Mouse (Mus musculus) midbrain, embryonic 10.5 days (tissue): Measurements from ENCODE around the gene Alpi. TPM values are rescaled to one million over a fixed set of nuclear protein-coding genes. Genes with fewer than 3 reads are reported as not detected.

Source experiments
- DNase-seq: peaks from one replicate; pipeline ENCODE4 v3.0.0-alpha.2; 2017; ENCODE audit warnings: low spot score
- H3K27ac ChIP-seq: fragments of 300-500 bp; sonication (generic); replicated peaks from 2 replicates; pipeline ENCODE4 v1.5.1; 2016; ENCODE audit warnings: mild to moderate bottlenecking
- H3K27me3 ChIP-seq: fragments of 300-500 bp; sonication (generic); 2 replicates; pipeline ENCODE4 v1.6.1; 2016; ENCODE audit warnings: low read depth, mild to moderate bottlenecking; ENCODE audit not compliant: poor library complexity, severe bottlenecking
- H3K36me3 ChIP-seq: fragments of 300-500 bp; sonication (generic); 2 replicates; pipeline ENCODE4 v1.6.1; 2016; ENCODE audit warnings: mild to moderate bottlenecking, moderate library complexity
- H3K4me1 ChIP-seq: fragments of 300-500 bp; sonication (generic); 2 replicates; pipeline ENCODE4 v1.6.1; 2016
- H3K4me3 ChIP-seq: fragments of 300-500 bp; sonication (generic); 2 replicates; pipeline ENCODE4 v1.5.1; 2016; ENCODE audit warnings: mild to moderate bottlenecking, moderate library complexity
- H3K9me3 ChIP-seq: fragments of 300-500 bp; sonication (generic); replicated peaks from 2 replicates; pipeline ENCODE4 v1.6.1; 2016; ENCODE audit warnings: mild to moderate bottlenecking
- WGBS: fragments of 180-500 bp; shearing (Covaris S2); methylation state at CpG from one replicate; pipeline ENCODE4 v1.1.7; 2016; 5-methylcytosine and 5-hydroxymethylcytosine counted together
- polyA plus RNA-seq: library from polyadenylated mRNA; unstranded; fragments of >200 nt; fragmentation: Nextera tagmentation; extraction: Ambion mirVana; gene quantifications from 2 replicates; pipeline ENCODE4 v1.2.1, GENCODE M21; 2016

Alpi gene
- polyA plus RNA-seq, result not detected in 2 replicates

DNA sequence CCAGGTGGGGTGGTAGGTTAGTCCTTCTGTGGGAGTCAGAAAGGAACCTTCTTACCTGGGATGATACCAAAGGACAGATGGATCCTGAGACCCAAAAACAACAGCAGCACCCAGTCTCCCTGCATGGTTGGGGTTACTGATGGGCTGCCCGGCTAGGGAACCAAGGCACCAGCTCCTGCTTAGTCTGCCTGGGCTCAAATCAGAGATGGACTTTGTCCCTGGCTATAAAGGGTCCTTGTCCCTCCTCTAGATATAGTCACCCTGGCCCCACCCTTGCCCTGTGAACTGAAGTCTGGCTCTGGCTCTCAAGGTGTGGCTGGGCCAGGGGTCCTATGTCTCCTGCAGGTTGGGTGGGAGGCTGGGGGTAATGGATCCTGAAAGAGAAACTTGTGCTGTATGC, at the start of gene Alpi:
Gene Alpi (minus strand): TSS at position 196 of the 400 bp plus-strand sequence.
- Histone ChIP-seq H3K27ac (no peak within 1 kb of the TSS), H3K9me3 (no peaks in the 10 kb centered on the region), H3K36me3 (no peaks in the 10 kb centered on the region), H3K4me3 (no peak within 1 kb of the TSS), H3K27me3 (peaks cover 38% of the 10 kb centered on the region), H3K4me1 (peaks cover 14% of the 10 kb centered on the region)
- 88% methylated on average over 1 of the region's 1 CpGs for WGBS
- no peak for DNase-seq

DNA sequence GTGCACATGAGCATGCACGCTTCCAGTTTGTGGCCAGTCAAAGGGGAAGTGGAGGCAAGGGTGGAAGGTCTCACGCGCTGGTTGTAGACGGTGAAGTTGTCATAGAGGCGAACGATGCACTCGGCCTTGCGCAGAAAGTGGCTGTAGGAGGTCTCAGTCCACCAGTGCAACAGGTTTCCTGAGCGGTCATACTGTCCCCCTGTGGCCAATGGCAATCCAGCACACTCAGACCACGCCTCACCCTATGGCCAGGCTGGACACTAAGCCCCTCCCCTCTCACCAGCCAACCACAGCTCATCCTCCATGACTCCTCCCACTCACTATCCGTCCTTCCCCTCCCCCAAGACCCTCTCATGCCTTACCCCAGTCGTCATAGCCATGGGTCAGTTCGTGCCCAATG, 48.0 kb upstream of the Alpi start:
- H3K4me3 ChIP-seq, result peak overlapping the region; percentile 32
- H3K27me3 ChIP-seq, result peaks cover 72% of the 10 kb centered on the region
- WGBS, result 26% methylated on average over 13 of the region's 13 CpGs
- peak; percentile 35 for DNase-seq
- no peaks in the 10 kb centered on the region for H3K36me3 ChIP-seq
- no peaks in the 10 kb centered on the region for H3K9me3 ChIP-seq
- H3K4me1 ChIP-seq, result peaks cover 30% of the 10 kb centered on the region
- no peak overlapping the region for H3K27ac ChIP-seq

DNA sequence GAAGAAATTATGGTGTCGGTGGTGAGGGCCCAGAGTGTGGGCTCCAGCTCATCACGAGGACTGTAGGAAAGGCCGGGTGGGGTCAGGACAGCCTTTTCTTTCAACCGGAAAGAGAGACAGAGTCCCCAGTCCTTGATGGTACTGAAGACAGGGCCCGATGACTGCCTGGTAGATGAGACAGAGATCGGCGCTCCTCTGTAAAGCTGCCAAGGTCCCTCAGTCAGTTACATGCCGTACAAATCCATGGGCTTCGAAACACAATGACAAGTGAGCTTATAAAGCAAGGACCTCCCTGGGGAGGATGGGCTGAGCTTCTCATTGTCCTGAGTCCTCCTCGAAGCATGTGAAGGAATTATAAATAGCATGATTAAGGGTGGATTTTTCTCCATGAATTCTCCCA, 41.7 kb upstream of the Alpi start:
- Histone ChIP-seq H3K9me3 (no peaks in the 10 kb centered on the region), H3K4me3 (no peak overlapping the region), H3K4me1 (peaks cover 7% of the 10 kb centered on the region; the same call in 1 of the 2 replicates), H3K36me3 (no peaks in the 10 kb centered on the region), H3K27me3 (peaks cover 9% of the 10 kb centered on the region; the same call in 1 of the 2 replicates), H3K27ac (no peak overlapping the region)
- 84% methylated on average over 10 of the region's 10 CpGs for WGBS
- DNase-seq, result no peak

DNA sequence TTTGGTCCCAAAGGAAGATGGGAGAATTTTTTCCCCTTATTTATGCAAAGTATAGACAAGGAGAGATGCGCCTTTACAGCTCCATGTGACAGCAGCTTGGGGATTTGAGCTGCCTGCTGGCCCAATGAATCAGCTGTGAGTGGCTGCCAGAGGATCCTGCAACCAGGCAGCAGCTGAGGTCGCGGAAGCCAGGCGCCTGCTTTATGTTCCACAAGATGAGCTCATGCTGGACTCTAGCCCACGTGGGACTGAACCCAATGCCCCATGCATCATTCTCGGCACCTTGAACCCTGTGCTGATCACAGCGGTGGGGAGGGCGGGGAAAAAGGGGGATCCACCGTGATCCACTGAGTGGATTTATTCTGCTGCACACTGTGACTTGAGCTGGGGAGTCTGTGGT, 41.0 kb upstream of the Alpi start:
- peaks cover 3% of the 10 kb centered on the region; the same call in 1 of the 2 replicates for H3K27me3 ChIP-seq
- H3K4me3 ChIP-seq, result no peak overlapping the region
- H3K36me3 ChIP-seq, result no peaks in the 10 kb centered on the region
- peaks cover 7% of the 10 kb centered on the region; the same call in 1 of the 2 replicates for H3K4me1 ChIP-seq
- no peak overlapping the region for H3K27ac ChIP-seq
- H3K9me3 ChIP-seq, result no peaks in the 10 kb centered on the region
- no peak for DNase-seq
- WGBS, result 86% methylated on average over 9 of the region's 9 CpGs

DNA sequence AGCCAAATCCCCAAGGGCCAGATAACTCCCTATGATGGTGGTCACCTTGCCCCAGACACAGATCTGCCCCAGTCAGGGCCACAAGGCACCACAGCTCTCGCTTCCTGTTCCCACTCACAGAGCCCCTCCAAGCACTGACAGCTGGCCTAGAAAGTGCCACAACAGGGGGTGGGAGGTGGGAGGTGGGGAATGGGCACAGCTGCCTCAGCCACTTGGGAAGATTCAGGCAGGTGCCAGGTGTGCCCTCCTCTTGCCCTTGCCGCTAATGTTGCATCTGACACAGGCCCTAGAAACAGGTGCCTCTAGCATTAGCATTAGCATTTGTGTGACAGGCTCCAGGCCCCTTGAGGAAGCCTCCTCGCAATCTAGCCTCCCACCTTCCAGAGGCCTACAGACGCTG, 40.1 kb upstream of the Alpi start:
- Histone ChIP-seq H3K4me3 (no peak overlapping the region), H3K36me3 (no peaks in the 10 kb centered on the region), H3K4me1 (peaks cover 7% of the 10 kb centered on the region; the same call in 1 of the 2 replicates), H3K27me3 (no peaks in the 10 kb centered on the region), H3K27ac (no peak overlapping the region), H3K9me3 (no peaks in the 10 kb centered on the region)
- 88% methylated on average over 4 of the region's 4 CpGs for WGBS
- no peak for DNase-seq

DNA sequence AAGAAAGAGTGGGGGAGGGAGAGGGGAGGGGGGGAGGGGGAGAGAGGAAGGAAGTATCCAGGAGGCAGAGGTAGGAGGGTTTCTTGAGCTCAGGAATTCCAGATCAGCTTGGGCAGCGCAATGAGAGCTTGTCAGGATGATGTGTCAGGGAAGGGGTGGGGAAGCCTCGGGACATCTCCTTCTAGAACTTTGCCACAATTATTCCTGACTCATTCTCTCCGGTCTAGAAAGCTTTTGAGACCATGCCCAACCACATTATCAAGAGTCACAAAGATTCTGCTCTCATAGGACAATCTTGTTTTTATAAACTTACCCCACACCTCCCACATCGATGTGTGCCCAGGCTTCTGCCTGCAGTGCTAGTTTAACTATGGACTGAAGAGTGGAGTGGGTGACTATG, 30.4 kb upstream of the Alpi start:
- WGBS, result 87% methylated on average over 4 of the region's 4 CpGs
- H3K27me3 ChIP-seq, result peaks cover 27% of the 10 kb centered on the region
- no peak overlapping the region for H3K4me3 ChIP-seq
- H3K36me3 ChIP-seq, result no peaks in the 10 kb centered on the region
- no peak for DNase-seq
- H3K27ac ChIP-seq, result no peak overlapping the region
- H3K4me1 ChIP-seq, result peaks cover 18% of the 10 kb centered on the region
- H3K9me3 ChIP-seq, result no peaks in the 10 kb centered on the region

DNA sequence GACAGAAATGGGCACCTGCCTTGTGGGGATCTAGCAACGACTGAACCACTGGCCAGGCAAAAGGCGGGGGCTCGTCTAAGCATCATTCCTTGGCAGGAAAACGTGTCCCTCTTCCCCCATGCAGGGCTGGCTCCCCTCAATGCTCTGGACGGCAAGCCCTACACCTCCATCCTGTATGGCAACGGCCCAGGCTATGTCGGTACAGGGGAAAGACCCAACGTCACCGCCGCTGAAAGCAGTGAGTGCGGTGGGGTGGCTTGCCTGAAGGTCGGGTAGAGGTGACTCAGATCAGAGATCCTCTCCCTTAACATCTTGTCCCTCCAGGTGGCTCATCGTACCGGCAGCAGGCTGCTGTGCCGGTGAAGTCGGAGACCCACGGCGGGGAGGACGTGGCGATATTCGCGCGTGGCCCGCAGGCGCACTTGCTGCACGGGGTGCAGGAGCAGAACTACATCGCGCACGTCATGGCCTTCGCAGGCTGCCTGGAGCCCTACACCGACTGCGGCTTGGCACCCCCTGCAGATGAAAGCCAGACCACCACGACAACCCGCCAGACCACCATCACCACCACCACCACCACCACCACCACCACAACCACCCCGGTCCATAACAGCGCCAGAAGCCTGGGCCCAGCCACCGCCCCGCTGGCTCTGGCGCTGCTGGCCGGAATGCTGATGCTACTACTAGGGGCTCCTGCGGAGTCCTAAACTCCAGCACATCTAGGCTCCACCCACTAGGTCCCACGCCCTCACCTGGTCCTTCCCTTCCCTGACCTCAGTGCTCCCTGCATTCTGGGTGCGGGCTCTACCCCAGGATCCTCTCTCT, 26.0 kb upstream of the Alpi start:
- Histone ChIP-seq H3K4me3 (peak overlapping the region; percentile 43), H3K9me3 (no peaks in the 10 kb centered on the region), H3K4me1 (peaks cover 20% of the 10 kb centered on the region), H3K27ac (no peak overlapping the region), H3K36me3 (no peaks in the 10 kb centered on the region), H3K27me3 (peaks cover 45% of the 10 kb centered on the region)
- WGBS, result 7% methylated on average over 43 of the region's 43 CpGs
- no peak for DNase-seq

DNA sequence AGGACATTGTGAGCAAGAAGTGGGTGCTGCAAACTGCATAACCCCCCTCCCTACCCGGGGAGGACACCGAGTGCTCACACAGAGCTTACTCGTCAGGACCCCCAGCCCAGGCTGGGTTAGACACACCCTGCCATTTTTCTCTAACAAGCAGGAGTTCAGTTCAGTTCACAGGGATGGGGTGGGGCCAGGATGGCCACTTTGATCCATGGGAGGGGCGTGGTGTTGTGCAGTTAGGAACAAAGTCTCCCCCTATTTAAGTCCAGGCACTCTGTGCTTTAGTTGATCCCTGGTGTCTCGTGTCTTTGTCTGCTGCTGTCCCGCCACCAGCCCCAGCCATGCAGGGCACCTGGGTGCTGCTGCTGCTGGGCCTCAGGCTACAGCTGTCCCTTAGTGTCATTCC, 23.3 kb upstream of the Alpi start, which contains the start of gene Akp3:
Gene Akp3 (plus strand): TSS at position 301 of the 400 bp plus-strand sequence.
- H3K27ac ChIP-seq, result no peak within 1 kb of the TSS
- H3K27me3 ChIP-seq, result peaks cover 45% of the 10 kb centered on the region
- 76% methylated on average over 6 of the region's 6 CpGs for WGBS
- peaks cover 20% of the 10 kb centered on the region for H3K4me1 ChIP-seq
- no peak within 1 kb of the TSS for H3K4me3 ChIP-seq
- DNase-seq, result no peak
- no peaks in the 10 kb centered on the region for H3K9me3 ChIP-seq
- H3K36me3 ChIP-seq, result no peaks in the 10 kb centered on the region

DNA sequence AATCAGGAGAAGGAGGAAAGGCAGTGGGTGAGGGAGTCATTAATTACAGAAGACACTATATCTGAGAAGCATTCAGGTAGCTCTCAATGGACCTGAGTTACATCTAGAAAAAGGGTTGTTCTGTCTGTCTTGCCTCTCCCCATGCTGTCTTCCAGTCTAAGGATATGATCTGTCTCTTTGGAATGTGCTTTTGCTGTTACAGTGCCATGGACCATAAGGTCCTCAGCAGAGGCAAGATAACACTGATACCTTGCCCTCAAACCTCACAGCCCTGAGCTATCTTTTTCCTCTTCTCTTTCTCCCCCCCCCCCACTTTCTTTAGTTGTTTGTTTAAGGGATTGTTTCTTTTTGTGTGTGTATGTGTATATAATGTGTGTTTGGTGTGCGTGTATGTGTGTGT, 13.4 kb upstream of the Alpi start:
- WGBS, result 74% methylated on average over 1 of the region's 1 CpGs
- no peaks in the 10 kb centered on the region for H3K4me1 ChIP-seq
- DNase-seq, result no peak

DNA sequence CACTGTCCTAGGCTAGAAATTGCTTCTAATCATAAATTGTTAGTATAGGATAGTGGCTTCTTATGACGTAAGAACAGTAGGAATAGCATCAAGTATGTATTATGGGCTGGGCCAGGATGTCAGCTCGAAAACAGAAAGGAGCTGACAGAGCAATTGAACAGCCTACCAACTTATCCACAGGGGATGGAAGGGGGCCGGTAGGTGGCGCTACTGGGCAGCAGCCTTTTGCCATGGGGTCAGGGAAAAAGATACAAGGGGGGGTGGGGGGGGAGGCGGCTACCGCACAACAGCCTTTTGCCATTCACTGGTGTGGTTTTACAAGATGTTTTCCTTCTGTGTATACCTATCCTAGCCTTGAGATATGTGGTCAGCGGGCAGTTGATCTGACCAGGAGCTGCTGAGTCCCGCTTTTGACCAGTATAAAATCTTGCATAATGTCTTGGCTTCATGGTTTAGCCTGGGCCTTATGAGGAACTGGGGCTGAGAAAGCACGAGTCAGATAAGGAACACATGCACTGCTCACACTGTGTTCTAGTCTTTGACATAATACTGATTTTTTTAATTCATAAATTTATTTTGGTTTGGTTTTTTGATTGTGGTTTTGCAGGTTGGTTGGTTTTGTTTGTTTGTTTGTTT, 10.4 kb upstream of the Alpi start:
- no peaks in the 10 kb centered on the region for H3K27me3 ChIP-seq
- H3K4me1 ChIP-seq, result no peaks in the 10 kb centered on the region
- H3K4me3 ChIP-seq, result no peak overlapping the region
- peak; percentile 38 for DNase-seq
- H3K36me3 ChIP-seq, result no peaks in the 10 kb centered on the region
- 33% methylated on average over 9 of the region's 9 CpGs for WGBS
- no peak overlapping the region for H3K27ac ChIP-seq
- no peaks in the 10 kb centered on the region for H3K9me3 ChIP-seq

More for the DNA sequence above, 13.4 kb upstream of the Alpi start:
- no peaks in the 10 kb centered on the region for H3K27me3 ChIP-seq
- H3K36me3 ChIP-seq, result no peaks in the 10 kb centered on the region
- H3K27ac ChIP-seq, result no peak overlapping the region
- H3K4me3 ChIP-seq, result no peak overlapping the region
- H3K9me3 ChIP-seq, result no peaks in the 10 kb centered on the region

DNA sequence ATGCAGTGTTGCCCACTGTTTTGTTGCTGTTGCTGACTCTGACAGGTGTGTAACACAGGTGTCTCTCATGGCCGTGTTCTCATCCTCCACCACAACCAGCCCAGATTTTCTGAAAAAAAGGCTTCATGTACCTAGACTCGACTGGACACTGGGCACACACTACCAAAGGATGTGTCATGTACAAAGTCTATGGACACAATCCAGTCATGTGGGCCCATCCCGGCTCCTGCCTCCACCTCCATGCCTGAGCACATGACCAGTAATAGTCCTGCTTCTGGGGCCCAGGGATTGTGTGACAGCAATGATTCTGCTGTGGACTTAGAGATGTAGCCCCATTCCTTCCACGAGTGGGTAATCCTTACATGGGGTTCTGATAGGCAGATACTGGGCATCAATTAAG, 7.2 kb upstream of the Alpi start:
- 84% methylated on average over 4 of the region's 4 CpGs for WGBS
- Histone ChIP-seq H3K36me3 (no peaks in the 10 kb centered on the region), H3K4me1 (no peaks in the 10 kb centered on the region), H3K27me3 (no peaks in the 10 kb centered on the region), H3K4me3 (no peak overlapping the region), H3K27ac (no peak overlapping the region), H3K9me3 (no peaks in the 10 kb centered on the region)
- no peak for DNase-seq

DNA sequence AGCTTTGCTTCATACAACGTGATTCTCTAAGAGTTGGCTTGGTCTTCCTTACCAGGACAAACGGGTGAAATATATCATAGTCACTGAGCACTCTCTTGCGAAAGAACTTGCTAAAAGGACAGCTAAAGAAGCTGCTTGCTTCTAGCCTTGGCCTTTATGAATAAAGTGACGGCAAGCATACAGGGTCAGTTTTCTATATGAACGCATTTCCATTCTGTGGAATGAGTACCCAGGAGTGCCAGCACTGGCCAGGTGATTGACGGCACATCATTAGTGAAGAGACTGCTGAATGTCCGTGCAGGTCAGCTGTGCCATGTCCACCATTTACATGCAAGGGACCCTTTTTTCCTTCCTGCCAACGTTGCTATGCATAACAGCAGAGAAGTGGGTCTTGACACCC, 5.1 kb upstream of the Alpi start:
- H3K36me3 ChIP-seq, result no peaks in the 10 kb centered on the region
- no peaks in the 10 kb centered on the region for H3K27me3 ChIP-seq
- WGBS, result 80% methylated on average over 8 of the region's 8 CpGs
- H3K4me1 ChIP-seq, result peaks cover 6% of the 10 kb centered on the region; the same call in 1 of the 2 replicates
- H3K9me3 ChIP-seq, result no peaks in the 10 kb centered on the region
- DNase-seq, result no peak
- H3K27ac ChIP-seq, result no peak overlapping the region
- H3K4me3 ChIP-seq, result no peak overlapping the region

DNA sequence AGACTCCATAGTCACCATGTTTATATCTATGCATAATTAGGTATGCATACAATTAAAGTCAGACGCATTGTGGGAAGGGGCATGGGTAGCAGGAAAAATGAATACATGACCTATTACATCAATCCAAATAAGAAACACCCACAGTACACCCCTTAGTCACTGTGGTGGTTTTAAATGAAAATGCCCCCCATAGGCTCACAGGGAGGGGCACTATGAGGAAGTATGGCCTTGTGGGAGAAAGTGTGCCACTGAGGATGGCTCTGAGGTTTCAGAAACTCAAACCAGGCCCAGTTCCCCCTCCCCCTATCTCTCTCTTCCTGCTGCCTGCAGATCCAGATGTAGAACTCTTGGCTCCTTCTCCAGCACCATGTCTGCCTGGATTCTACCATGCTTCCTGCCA, 2.5 kb upstream of the Alpi start:
- Histone ChIP-seq H3K9me3 (no peaks in the 10 kb centered on the region), H3K36me3 (no peaks in the 10 kb centered on the region), H3K4me1 (peaks cover 6% of the 10 kb centered on the region; the same call in 1 of the 2 replicates), H3K4me3 (no peak overlapping the region), H3K27me3 (peaks cover 14% of the 10 kb centered on the region), H3K27ac (no peak overlapping the region)
- 89% methylated on average over 1 of the region's 1 CpGs for WGBS
- DNase-seq, result no peak
